Mouse (Mus musculus) T-helper 2 cell (primary cell): ENCODE data around the gene St6galnac3.

Experiments
- in situ Hi-C: fragments of 300-600 bp; cut with MboI, MseI; formaldehyde crosslinking; loops from one replicate; pipeline ENCODE4 v1.15.1; 2025; ENCODE audit warnings: high pct_unique_total_duplicates

Gene St6galnac3

GRCm38 (mm10) chr3:153169744-153170143, 555.2 kb downstream of the St6galnac3 start:
- in situ Hi-C loops: no loop called here

GRCm38 (mm10) chr3:153161676-153162075, 563.3 kb downstream of the St6galnac3 start:
- in situ Hi-C loops: no loop called here

- in situ Hi-C loops: no loop called here
Observed at GRCm38 (mm10) chr3:153160683-153161082, 564.3 kb downstream of the St6galnac3 start.

- in situ Hi-C loops: no loop called here
Observed at GRCm38 (mm10) chr3:153148887-153149286, 576.1 kb downstream of the St6galnac3 start.
